Mouse (Mus musculus): ENCODE results near the gene Pdcd11.
"Not testable (repeated sequence)": the region's sequence is repeated elsewhere in the genome, so short reads cannot be mapped to it uniquely, and the experiment has no call there.

Gene Pdcd11

DNA sequence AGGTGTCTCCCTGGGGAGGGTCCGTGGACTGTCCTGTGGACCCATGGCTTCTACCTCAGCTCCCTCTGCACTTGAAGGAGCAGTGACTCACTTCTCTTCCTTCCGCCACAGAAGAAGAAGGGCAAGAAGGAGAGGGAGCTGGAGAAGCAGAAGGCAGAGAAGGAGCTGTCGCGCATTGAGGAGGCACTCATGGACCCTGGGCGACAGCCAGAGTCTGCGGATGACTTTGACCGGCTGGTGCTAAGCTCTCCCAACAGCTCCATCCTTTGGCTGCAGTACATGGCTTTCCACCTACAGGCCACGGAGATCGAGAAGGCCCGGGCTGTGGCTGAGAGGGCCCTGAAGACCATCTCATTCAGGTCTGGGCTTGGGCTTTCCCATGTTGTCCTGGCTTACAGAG lies 37.6 kb downstream of the Pdcd11 start:
- DNase-seq (ENCODE audit: low spot score), result no peak

DNA sequence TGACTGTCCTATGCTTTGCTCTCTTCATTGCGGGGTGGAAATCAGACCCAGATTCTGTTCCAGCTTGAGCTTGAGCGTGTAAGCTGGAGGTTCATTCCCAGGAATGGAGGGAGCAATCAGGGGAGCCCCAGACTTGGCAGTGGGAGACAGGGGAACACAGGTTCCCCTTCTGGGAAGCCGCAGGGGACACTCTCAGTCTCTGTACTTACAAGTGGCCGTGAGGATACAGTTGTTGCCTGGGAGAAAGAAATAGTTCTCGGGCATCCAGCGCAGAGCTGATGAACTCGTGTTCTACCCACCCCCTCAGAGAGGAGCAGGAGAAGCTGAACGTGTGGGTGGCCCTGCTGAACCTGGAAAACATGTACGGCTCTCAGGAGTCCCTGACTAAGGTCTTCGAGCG lies 38.3 kb downstream of the Pdcd11 start:
- DNase-seq (ENCODE audit: low spot score), result no peak

DNA sequence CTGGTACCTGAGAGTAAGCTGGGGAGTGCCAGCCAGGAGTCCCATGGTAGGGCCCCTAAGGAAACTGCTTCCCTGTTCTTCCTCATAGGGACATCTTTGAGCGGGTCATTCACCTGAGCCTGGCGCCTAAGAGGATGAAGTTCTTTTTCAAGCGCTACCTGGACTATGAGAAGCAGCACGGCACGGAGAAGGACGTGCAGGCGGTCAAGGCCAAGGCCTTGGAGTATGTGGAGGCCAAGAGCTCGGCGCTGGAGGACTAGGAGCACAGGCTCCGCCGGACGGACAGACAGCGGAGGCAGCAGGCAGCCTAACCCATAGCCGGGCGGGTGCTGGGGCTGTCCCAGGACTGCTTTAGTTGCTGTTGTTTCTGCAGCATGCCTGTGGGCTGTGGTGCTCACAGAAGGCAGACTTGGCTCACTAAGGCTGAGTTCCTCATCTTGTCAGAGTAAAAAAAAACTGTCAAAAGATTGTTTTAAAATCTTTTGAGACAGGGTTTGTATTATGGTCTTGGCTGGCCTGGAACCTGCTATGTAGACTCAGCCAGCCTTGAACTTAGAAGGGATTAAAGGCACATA lies 40.1 kb downstream of the Pdcd11 start:
- DNase-seq (ENCODE audit: low spot score), result no peak

DNA sequence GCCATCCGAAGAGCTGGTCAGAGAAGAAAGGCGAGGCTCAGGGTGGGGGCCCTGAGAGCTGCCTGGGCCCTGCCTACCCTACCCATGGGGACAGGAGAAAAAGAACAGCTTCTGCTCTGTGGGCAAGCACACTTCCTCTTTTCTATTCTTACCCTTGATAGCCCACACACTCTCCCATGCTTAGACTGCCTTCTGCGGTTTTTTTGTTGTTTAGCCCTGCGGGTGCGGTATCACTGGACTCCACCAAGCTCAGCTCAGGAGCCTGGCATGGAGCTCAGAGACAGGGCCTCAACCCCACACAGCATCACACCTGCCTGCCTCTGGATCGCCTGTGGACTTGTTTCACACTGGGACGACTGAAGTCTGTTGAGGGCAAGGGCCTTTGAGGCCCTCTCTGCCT lies 42.6 kb downstream of the Pdcd11 start:
- DNase-seq (ENCODE audit: low spot score), result no peak

DNA sequence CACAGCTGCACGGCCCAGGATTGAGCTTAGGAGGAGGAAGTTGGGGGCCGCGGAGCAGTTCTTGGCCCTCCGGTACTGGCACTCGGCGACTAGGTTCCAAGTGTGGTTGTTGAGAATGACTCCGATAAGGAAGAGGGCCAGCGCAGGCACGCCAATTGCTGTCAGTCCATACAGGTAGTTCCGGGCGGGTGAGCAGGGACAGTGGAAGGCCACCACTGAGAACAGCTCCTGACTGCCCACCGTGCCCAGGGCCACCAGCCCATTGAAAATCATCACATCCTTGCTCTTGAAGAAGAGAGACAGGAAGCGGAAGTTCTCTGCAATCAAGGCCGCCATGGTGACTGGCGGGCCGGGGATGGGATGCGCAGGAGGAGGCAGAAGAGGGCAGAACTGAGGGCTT lies 45.0 kb downstream of the Pdcd11 start:
- no peak for DNase-seq (ENCODE audit: low spot score)

DNA sequence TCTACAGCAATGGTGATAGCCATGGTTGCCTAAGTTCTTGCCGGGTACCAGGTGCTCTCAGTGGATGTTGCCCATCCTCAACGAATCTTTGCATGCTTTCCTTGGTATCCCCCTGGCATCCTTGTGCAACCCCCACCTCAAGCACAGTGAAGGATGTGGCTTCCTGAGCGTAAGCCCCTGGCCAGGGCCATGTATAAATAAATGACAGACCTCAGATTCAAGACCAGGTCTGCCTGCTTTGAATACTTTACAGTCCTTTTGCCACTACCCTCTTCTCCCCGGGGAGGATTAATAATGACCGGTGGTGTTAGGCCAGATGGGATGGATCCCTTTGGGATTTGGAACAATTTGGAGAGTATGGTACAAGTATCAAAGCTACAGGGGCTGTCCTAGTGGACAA lies 45.6 kb downstream of the Pdcd11 start:
- no peak for DNase-seq (ENCODE audit: low spot score)

DNA sequence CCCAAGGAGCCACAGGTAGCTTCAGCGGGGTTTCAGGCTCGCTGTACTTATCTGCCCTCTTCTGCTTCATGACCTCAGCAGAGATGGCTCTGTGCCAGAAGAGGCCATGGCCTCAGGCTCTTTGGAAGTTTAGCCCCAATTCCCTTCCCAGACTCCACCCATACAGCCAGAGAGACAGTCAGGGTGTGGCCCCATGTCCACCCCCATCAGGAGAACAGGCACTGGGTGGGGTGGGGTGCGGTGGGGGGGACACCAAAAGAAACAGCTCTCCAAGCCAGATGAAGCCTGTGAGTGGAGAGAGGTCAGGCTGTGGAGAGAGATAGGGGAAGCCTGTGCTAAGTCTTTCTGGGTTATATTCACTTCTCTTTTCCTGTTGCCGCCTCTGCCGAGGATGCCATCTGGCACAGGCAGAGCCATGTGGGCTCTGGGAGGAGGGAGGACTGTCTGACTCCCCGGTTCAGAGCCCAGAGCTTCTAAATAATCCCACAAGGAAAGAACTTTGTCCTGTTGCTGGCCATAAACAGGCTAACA lies 46.5 kb downstream of the Pdcd11 start:
- DNase-seq (ENCODE audit: low spot score), result no peak

DNA sequence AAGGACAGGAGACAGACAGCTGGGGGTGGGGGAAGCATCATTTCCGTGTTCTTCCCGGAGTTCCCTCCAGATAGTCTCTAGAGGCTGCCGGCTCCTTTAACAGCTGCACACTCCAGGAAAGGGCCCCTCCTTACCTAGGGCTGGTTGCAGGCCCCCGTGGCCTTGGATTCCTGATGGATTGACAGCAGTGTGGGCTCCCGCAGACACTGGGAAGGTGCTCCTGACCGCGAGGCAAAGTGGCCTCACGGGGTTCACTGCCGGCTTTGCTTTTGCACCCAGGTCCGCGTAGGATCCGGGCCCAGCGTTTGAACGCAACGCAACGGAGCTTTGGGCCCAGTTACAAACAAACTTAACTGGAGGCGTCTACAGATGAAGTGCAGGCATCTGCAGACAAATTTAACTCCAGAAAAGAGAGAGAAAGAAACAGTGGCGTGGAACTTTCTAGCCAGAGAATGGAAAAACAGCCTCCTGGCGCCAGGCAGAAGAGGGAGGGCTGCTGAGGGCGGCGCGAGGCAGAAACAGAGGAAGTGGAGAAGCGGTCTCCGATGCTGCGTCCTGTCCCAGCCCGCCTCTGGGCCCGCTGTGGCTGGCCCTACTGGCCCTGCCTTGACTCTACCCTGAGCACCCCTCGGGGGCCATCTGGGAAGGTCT lies 47.3 kb downstream of the Pdcd11 start, which contains the start of gene Calhm2:
TSS of gene Calhm2 (minus strand) at position 524 of the 651 bp plus-strand sequence.
- DNase-seq (ENCODE audit: low spot score), result peak; percentile 50

DNA sequence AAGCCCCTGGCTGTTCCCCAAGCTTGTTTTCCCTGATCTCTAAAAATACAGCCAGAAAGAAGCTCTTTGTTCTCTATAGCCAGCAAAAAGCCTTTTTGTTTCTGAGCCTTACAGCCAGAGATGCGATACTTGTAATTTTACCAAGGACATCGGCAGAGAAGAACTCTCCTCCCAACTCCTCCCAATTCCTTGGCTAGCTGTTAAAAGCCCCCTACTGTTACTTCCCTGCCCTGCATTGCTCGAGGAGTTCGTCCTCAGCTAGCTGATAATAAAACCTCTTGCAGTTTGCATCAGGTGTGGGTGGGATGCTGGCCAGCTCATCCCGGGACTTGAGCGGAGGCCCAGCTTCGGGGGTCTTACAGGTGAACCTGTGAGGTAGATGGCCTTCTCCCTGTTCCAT lies 49.0 kb downstream of the Pdcd11 start:
- not testable (repeated sequence) for DNase-seq (ENCODE audit: low spot score)

DNA sequence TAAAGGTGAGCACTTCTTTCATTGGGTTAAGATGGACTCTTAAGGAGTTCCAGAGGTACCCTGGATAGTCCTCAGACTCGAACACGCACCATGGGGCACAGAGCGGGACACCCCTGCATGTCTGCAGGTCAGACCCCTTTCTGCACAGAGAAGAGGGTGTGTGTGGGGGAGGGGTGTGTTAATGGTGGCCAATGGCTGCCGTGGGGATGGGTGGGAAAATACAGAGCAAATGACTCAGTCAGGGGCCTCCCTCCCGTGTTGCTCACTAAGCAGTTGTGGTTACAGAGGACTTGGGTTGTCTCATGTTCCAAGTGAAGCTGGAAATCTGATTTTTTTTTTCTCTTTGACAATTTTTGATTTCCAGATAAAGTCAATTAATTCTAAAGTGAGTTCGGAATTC lies 51.9 kb downstream of the Pdcd11 start:
- no peak for DNase-seq (ENCODE audit: low spot score)

DNA sequence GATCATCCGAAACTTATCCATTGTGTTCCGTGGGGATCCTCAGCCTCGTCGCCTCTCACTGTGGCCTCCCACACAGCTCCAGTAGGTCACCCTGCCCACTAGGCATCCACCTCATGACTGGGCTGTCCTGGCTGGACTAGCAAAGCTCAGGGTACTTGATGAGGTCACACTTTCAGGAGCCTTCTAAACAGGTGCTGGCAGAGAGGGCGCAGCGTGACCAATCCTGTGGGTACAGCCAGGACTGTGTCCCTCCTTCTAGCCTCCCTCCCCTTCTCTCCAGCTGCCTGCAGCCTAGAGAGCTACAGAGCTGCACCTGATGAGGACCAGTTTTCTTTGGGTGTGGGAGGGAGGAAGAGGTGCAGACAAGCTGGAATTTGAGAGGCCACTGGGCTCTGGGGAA lies 53.6 kb downstream of the Pdcd11 start, which contains the start of gene Calhm1:
TSS of gene Calhm1 (minus strand) at position 101 of the 400 bp plus-strand sequence.
- no peak for DNase-seq (ENCODE audit: low spot score)

DNA sequence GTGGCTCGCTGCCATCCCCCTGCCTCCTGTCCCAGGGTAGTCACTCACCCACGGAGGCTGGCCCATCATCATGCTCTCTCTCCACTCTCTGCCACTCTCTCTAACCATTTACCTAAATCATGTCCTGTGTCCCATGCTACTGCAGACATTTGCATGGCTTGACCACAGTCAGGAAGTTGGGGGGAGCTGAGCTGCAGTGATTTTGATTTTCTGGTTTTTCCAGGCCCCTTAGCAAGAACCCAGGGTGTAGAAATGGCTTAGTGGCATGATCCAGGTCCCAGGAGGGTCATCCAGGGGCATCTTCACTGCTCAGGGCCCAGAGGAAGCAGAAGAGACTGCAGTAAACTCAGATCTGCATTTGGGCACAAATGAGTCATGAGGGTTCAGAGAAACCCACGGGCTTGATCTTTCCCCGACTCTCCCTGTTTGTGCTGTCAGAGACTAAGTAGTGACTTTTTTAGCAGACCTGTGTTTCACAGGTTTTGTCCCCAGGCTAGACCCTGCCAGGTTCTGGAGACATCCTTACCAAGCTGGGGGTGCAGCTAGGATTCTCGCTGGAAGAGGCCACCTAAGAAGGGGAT lies 57.8 kb downstream of the Pdcd11 start:
- no peak for DNase-seq (ENCODE audit: low spot score)

DNA sequence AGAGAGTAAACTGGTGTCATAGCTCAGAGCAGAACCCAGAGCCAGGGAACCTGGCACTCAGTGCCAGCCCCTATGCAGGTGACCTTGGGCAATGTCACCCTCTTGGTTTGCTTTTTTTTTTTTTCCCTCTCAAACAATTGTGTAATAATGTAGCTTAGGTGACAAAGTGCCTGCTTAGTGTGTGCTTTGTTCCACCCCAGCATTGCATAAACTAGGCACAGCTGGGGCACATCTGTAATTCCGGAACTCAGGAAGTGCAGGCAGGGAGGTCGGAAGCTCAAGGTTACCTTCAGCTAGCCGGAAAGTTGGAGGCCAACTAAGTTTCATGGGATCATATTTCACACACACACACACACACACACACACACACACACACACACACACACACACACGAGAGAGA lies 59.3 kb downstream of the Pdcd11 start:
- DNase-seq (ENCODE audit: low spot score), result no peak

DNA sequence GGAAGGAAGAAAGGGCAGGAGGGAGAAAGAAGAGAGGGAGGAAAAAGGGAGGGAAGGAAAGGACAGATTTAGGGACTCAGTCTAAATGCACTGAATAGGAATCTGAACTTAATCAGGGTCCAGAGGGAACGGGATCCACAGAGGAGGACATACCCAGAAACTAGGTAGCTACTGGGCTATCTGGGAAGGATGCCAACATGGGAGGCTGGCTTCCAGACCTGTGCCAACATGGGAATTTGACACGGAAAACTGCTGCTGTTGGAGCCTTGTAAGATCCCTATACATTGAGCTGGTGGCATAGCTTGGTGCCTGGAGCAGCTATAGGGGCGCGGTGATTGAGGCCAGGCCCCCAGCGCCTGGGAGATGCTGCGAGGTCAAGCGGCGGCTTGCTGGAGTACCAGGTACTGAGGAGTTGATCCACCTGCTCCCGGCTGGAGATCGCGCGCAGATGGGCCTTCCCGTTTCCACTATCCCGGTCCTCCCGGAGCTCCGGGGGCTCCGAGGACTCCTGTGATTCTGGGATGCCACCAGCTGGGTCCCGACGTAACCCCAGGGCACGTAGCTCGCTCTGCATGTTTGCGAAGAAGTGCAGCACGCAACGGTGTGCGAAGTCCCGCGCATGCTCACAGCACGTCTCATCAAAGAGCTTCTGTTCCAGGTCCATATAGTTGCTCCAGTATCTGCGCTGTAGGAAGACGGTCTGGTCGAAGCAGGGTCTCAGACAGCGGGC lies 60.9 kb downstream of the Pdcd11 start:
- DNase-seq (ENCODE audit: low spot score), result no peak

DNA sequence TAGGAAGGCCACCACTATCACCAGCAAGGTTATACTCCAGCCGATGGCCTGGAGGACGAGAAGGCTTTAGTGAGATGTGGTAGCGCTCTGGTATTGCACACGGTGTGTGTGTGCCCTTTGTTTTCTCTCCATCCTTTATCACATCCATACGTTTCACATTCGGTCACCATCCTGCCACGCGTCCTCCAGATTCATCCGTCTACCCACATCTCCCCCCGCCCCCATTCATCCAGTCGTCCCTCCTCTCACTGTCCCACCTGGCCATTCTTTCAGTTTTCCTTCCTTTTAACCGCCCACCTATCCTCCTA lies 61.4 kb downstream of the Pdcd11 start:
- DNase-seq (ENCODE audit: low spot score), result no peak

DNA sequence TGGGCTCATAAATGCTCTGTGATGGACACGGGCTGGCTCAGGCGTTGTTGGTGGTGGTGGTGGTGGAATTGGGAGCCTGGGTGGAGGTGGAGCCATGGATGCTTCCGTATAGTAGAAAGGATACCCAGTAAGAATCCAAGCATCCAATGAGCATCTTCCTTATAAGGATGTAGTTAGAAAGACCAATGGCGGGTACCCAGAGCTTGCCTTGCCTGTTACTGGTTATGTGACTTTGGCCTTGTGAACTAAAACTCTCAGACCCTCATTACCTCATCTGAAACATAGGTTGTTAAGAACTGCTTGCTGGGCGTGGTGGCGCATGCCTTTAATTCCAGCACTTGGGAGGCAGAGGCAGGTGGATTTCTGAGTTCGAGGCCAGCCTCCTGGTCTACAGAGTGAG lies 63.2 kb downstream of the Pdcd11 start:
- DNase-seq (ENCODE audit: low spot score), result no peak

DNA sequence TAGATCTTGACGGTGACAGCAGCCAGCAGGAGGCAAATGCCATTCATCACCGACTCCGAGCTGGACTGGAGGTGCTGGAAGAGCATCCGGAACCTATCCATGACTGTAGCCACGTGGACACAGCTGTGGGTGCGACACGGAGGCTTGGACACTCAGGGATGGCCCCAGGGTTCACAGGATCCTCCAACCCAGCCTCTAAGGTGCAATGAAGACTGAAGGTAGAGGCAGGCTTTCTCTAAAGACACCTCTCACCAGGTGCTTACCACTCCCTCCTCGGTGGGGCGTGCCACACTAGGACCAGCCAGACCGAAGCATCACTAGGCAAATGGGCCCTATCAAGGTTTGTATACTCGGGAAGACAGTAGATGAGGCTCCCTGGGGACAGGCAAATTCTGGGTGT lies 67.1 kb downstream of the Pdcd11 start, which contains the start of gene Calhm3:
TSS of gene Calhm3 (minus strand) at position 101 of the 400 bp plus-strand sequence.
- no peak for DNase-seq (ENCODE audit: low spot score)

DNA sequence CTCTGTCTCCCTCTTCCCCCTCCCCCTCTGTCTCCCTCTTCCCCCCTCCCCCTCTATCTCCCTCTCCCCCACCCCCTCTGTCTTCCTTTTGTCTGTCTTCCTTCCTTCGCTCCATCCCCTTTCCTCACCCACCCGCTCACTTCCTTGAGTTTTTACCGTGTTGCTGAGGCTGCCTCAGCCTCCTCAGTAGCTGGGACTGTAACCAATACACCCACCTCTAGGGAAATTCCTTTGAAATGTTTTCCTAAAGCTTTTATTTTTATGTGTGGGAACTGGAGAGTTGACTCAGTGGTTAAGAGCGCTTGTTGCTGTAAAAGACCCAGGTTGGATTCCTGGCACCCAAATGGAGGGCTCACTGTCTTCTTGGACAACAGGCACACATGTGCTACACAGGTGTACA lies 71.1 kb downstream of the Pdcd11 start:
- DNase-seq (ENCODE audit: low spot score), result no peak

DNA sequence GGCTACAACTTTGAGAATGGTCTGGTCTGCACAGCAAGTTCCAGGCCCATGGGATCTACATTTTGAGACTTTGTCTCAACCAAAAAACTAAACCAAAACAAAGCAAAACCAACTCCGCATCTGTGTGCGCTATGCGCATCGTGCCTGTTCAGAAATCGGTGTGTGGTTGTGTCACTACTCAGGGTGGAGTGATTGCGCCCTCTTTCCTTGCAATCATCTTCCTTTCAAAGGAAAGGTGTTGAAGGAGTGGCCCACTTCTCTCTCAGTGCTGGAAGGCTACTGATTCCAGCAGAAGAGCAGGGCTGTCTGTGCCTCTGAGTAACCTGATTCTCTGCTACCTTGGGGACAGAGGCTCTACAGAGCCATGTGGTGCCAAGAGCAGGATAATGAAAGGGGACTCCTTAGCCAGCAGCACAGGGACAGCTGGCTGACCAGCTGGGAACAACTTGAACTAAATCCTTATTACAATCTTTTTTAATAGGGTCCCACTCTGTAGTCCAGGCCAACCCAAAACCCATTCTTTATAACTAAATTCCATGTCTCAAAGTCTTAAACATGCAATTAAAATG lies 72.7 kb downstream of the Pdcd11 start:
- DNase-seq (ENCODE audit: low spot score), result no peak

DNA sequence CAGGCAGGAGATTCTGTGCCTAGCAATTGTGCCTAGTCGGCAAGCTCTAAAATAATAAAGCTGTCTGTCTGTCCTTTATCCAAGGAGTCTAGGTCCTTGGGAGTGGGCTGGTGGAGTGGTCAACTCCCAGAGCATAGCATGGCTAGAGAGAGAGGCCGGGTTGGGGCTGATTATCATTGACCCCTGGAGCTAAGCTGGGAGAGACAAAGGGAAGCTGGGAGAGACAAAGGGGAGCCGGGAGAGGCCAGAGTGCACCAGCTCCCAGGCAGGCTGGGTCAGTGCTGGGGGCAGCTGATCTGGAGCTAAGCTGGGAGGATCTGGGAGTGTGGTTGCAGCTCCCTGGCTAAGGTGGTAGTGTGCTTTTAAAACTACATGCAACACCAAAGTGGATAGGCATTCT lies 76.2 kb downstream of the Pdcd11 start:
- no peak for DNase-seq (ENCODE audit: low spot score)

DNA sequence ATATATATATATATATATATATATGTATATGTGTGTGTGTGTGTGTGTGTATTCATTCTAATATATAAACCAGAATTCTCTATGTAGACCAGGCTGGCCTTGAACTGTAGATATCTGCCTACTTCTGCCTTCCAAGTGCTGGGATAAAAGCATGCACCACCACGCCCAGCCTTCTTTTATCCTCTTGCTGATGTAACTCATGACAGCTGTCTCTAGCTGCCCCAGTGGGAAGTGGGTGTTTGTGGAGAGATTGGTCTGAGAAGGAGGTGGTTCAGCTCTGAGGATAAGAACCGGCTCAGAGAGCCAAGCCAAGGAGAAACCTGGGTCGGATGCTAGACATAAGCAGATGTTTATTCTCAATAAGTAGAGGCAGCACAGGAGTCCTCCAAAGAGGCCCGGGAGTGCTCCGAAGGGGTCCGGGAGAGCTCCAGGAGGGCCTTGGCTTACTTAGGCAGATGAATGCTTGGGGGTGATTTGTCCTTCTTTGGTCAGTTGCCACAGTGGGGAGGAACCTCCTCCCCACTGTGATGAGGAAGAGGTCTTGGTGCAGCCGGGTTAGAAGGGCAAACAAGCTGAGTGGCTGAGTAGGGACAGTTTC lies 77.1 kb downstream of the Pdcd11 start:
- no peak for DNase-seq (ENCODE audit: low spot score)

DNA sequence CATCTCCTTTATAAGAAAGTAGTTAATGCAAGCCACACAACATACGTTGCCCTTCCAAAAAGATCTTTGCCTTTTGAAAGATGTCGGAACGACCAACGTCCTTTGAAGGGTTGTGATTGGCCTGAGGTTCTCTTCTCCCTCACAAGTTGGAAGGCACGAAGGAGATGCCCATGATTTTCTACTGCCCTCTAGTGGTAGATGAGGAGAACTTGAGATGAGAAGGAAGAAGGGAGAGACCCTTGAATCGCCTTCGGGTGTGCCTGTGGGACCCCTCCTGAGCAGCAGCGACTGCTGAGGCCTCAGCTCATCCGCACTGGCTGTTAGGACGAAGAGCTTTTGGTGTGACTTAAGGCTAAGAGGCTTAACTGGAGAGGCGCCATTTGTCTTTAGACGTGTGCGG lies 77.7 kb downstream of the Pdcd11 start:
- peak; percentile 22 for DNase-seq (ENCODE audit: low spot score)

Measured in T-cell, adult 2 months (primary cell).